Mouse (Mus musculus) thymus, adult 2 months (tissue): ENCODE data around the gene Cntnap1. TPM values are rescaled to one million over a fixed set of nuclear protein-coding genes. Genes with fewer than 3 reads are reported as not detected.
"Not testable (repeated sequence)": the region's sequence is repeated elsewhere in the genome, so short reads cannot be mapped to it uniquely, and the experiment has no call there.

Source experiments
- DNase-seq: peaks from one replicate; pipeline ENCODE4 v3.0.0; 2021
- H3K27ac ChIP-seq: fragments of 200-500 bp; 2 replicates; pipeline ENCODE4 v1.5.1; 2012; ENCODE audit warnings: low read length, control low read depth; ENCODE audit not compliant: control insufficient read depth, insufficient read depth
- H3K27me3 ChIP-seq: fragments of 200-500 bp; 2 replicates; pipeline ENCODE4 v1.6.1; 2012; ENCODE audit warnings: mild to moderate bottlenecking, low read length, moderate library complexity, mixed read lengths; ENCODE audit not compliant: control insufficient read depth, insufficient read depth
- H3K36me3 ChIP-seq: fragments of 200-500 bp; 2 replicates; pipeline ENCODE4 v1.6.1; 2012; ENCODE audit warnings: mild to moderate bottlenecking, low read length, moderate library complexity; ENCODE audit not compliant: control insufficient read depth, insufficient read depth
- H3K4me1 ChIP-seq: fragments of 200-500 bp; replicated peaks from 2 replicates; pipeline ENCODE4 v1.6.1; 2012; ENCODE audit warnings: low read length; ENCODE audit not compliant: control insufficient read depth, insufficient read depth
- H3K4me3 ChIP-seq: fragments of 200-500 bp; 2 replicates; pipeline ENCODE4 v1.5.1; 2012; ENCODE audit warnings: mild to moderate bottlenecking, low read length, control low read depth, moderate library complexity; ENCODE audit not compliant: control insufficient read depth, insufficient read depth
- CTCF ChIP-seq: fragments of 200-500 bp; IDR thresholded peaks from 2 replicates; pipeline ENCODE4 v1.5.1; 2012; ENCODE audit warnings: mild to moderate bottlenecking, control low read depth, low read length, moderate library complexity, borderline replicate concordance; ENCODE audit not compliant: control insufficient read depth, poor library complexity, insufficient read depth; ENCODE audit errors: extremely low read depth
- POLR2A ChIP-seq: fragments of 200-500 bp; IDR thresholded peaks from 2 replicates; pipeline ENCODE4 v1.6.1; 2012; ENCODE audit warnings: mild to moderate bottlenecking, low read length, control low read depth, moderate library complexity; ENCODE audit not compliant: control insufficient read depth, poor library complexity, insufficient read depth; ENCODE audit errors: extremely low read depth
- WGBS: fragments of 180-500 bp; shearing (Covaris S2); methylation state at CpG from one replicate; pipeline ENCODE4 v1.1.7; 2018; 5-methylcytosine and 5-hydroxymethylcytosine counted together
- polyA plus RNA-seq: library from polyadenylated mRNA; depleted of rRNA; stranded (reverse); fragments of >200 nt; gene quantifications from 2 replicates; pipeline ENCODE4 v1.2.3, GENCODE M21; 2012; rRNA removed

The Cntnap1 gene
- polyA plus RNA-seq, result 4.5 and 5.3 TPM in 2 replicates

DNA sequence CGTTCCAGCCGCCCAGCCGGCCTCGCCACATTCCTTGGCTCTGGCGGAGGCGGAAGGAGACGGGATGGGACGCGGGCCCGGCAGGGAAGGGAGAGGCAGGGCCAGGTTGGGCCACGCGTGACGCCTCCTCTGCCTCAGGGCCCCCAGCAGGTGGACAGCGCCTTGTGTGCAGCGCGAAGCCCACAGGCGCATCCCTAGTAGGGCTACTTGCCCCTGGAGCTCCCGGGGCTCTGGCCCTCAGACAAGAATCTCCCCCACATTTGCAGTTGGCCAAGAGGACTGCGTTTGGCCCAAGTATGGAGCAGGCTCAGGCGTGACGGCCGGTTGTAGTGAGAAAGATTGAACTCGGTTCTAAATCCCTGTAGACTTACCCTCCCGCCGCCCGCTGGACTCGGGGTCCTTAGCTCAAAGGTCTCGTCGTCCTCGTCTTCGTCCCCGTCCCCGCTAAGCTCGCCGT lies at the start of gene Cntnap1:
TSS of gene Cntnap1 (plus strand) at position 170 of the 457 bp plus-strand sequence.
- TF ChIP-seq CTCF (no peak), POLR2A (no peak)
- Histone ChIP-seq H3K4me3 (peak within 1 kb of the TSS; percentile 49), H3K4me1 (peaks cover 20% of the 10 kb centered on the region), H3K36me3 (no peaks in the 10 kb centered on the region), H3K27me3 (peaks cover 27% of the 10 kb centered on the region), H3K27ac (no peak within 1 kb of the TSS)
- 4% methylated on average over 35 of the region's 35 CpGs for whole genome bisulfite sequencing
- DNase-seq, result no peak

DNA sequence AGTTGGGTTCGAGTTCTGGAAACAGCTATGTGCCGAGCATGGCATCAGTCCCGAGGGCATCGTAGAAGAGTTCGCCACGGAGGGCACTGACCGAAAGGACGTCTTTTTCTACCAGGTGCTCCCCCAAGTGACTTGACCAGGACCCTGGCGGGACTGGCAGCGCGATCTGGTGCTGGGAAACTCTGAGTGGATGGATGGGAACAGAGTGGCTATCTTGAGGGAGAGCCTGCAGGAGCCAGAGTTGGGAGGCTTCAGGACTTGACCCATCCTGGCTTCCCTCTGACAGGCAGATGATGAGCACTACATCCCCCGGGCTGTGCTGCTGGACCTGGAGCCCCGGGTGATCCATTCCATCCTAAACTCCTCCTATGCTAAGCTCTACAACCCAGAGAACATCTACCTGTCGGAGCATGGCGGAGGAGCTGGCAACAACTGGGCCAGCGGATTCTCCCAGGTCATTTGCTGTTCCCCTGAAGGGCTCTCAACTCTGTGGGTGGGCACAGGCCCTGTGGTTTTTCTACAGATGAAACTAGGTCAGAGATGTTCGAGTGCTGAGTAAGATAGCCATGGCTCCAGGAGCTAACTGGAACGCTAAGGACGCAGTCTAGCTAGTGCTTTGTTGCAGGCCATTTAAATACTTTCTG lies 49.7 kb upstream of the Cntnap1 start:
- no peak for DNase-seq
- H3K27ac ChIP-seq, result no peak overlapping the region
- peak overlapping the region; percentile 63 for H3K4me3 ChIP-seq
- no peaks in the 10 kb centered on the region for H3K27me3 ChIP-seq
- WGBS, result 27% methylated on average over 19 of the region's 19 CpGs
- H3K4me1 ChIP-seq, result peaks cover 12% of the 10 kb centered on the region
- peaks cover 5% of the 10 kb centered on the region for H3K36me3 ChIP-seq
- no peak for TF ChIP-seq CTCF
- no peak for TF ChIP-seq POLR2A

DNA sequence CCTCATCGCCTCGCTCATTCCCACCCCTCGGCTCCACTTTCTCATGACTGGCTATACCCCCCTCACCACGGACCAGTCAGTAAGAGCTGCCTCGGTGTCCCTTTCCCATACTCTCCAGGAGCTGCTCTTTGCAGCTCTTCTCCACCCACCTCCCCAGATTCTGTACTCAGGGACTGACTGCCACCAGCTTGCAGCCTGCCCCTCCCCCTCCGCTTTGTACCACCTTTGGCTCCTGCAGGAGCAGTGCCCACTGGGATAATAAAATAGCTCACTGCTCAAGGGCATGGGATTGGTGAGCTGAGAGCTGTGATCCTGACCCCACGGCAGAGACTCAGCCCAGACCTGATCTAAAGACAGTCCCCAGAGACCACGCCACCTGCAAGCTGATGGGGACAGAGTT lies 45.8 kb upstream of the Cntnap1 start:
- not testable (repeated sequence) for H3K27ac ChIP-seq, H3K4me1 ChIP-seq, H3K27me3 ChIP-seq, DNase-seq, H3K4me3 ChIP-seq
- 98% methylated on average over 8 of the region's 8 CpGs for WGBS
- H3K36me3 ChIP-seq, result peaks cover 12% of the 10 kb centered on the region

DNA sequence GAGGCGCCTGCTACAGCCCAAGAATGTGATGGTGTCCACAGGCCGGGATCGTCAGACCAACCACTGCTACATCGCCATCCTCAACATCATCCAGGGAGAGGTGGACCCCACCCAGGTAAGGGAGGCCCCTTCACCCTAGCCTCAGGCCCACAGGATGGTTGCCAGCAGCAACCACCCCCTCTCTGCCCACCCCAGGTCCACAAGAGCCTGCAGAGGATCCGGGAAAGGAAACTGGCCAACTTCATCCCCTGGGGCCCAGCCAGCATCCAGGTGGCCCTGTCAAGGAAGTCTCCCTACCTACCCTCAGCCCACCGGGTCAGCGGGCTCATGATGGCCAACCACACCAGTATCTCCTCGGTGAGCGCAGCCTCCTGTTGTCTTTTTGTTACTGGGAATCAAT lies 45.3 kb upstream of the Cntnap1 start:
- H3K27me3 ChIP-seq, H3K4me1 ChIP-seq, H3K4me3 ChIP-seq, DNase-seq, H3K27ac ChIP-seq: not testable (repeated sequence)
- WGBS, result 98% methylated on average over 9 of the region's 9 CpGs
- H3K36me3 ChIP-seq, result peaks cover 12% of the 10 kb centered on the region

DNA sequence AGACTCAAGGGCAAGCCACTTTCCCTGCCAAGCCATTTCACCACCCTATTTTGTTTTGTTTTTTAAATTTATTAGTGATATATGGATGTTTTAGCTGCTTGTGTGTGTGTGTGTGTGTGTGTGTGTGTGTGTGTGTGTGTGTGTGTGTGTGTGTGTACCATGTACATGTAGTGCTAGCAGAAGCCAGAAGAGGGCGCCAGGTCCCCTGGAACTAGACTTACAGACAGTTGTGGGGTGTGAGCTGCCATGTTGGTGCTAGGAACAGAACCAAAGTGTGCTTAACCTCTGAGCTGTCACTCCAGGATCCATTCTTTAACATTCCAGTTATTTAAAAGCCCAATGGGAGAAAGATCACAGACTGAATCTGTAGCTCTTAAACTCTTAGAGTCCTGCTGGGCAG lies 43.2 kb upstream of the Cntnap1 start:
- 0 out of 2 replicates have a peak, but pooled peaks cover 2% of the 10 kb centered on the region for H3K4me1 ChIP-seq
- peaks cover 12% of the 10 kb centered on the region for H3K36me3 ChIP-seq
- H3K27ac ChIP-seq, result no peak overlapping the region
- no peak overlapping the region for H3K4me3 ChIP-seq
- 100% methylated on average over 1 of the region's 1 CpGs for WGBS
- no peak for TF ChIP-seq CTCF
- no peak for TF ChIP-seq POLR2A
- DNase-seq, result no peak
- H3K27me3 ChIP-seq, result no peaks in the 10 kb centered on the region

DNA sequence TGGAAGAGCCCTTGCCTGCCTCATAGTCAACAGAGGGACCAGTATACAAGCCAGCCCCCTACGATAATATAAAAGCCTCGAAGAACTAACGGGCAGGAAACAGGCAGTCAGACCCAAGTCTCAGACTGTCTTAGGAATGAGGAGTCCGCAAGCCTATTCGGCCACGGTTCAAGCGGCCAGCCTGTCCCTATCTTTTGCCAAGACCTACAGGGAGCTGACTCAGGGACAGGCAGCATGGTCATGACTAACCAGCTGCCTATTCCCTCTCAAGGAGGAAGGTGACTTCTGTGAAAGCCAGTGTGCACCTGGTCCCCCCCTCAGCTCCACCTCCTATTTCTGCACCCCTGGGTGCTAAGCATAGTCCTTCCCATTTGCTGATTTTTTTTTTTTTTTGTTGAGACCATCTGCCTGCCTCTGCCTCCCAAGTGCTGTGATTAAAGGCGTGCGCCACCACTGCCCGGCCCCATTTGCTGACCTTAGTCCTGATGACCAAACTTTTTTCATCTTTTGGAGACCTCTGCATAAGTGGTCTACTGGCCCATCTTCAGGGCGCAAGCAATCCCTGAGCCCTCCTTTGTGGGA lies 41.2 kb upstream of the Cntnap1 start:
- peaks cover 12% of the 10 kb centered on the region for H3K36me3 ChIP-seq
- no peak overlapping the region for H3K27ac ChIP-seq
- WGBS, result 87% methylated on average over 11 of the region's 11 CpGs
- H3K27me3 ChIP-seq, result no peaks in the 10 kb centered on the region
- H3K4me3 ChIP-seq, result no peak overlapping the region
- no peak for TF ChIP-seq CTCF
- no peak for DNase-seq
- 0 out of 2 replicates have a peak, but pooled peaks cover 2% of the 10 kb centered on the region for H3K4me1 ChIP-seq

DNA sequence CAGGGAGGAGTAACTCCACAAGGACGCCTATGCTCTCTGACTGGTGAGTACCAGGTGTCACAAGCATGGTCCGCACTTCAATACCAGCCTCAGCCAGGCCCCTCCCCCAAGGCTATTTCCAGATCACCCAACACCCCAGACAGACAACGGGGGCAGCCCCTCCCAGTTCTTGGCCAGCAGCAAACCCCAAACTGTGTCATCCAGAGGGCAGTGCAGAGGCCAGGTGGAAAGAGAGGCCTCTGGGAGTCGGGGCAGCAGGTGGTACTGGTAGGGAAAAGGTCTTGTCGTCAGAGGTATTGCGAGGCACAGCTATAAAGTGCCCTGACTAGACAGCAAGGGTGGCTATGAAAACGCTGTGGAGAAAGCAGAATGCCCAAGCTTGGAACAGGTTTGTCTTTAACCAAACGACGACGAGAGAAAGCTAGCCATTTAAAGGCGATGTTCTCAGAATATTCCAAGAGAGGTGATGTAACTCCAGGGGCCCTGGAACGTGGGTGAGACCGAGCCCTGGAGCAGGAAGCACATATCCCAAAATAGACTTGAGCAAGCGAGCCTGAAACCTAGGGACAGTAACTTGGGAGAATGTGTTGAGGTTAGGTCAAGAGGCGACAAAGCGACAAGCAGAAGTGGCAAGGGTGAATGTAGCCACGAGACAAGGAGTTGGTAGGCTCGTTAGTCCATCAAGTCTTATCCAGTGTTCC lies 40.1 kb upstream of the Cntnap1 start:
- Histone ChIP-seq H3K4me3 (no peak overlapping the region), H3K4me1 (0 out of 2 replicates have a peak, but pooled peaks cover 2% of the 10 kb centered on the region), H3K36me3 (peaks cover 12% of the 10 kb centered on the region), H3K27ac (no peak overlapping the region), H3K27me3 (no peaks in the 10 kb centered on the region)
- no peak for DNase-seq
- WGBS, result 65% methylated on average over 18 of the region's 18 CpGs
- TF ChIP-seq POLR2A (no peak), CTCF (no peak)
